Mouse (Mus musculus) CH12.LX (cell line): ENCODE measurements around the gene Tmem191c.

ENCODE experiments used
- CTCF ChIP-seq, 2 experiments: IDR thresholded peaks in 1 of 2; conservative IDR thresholded peaks in 1 of 2; 2 replicates each; pipeline ENCODE4 v1.5.1; 2011 to 2012; ENCODE audit warnings: low read depth in 2 of 2, low read length in 2 of 2, improper control_type of control experiment in 1 of 2, inconsistent platforms in 1 of 2, mild to moderate bottlenecking in 1 of 2, moderate library complexity in 1 of 2
- RCOR1 ChIP-seq: conservative IDR thresholded peaks from 2 replicates; pipeline ENCODE4 v1.6.1; 2012; ENCODE audit warnings: low read depth, mild to moderate bottlenecking, inconsistent platforms, low read length, improper control_type of control experiment

DNA sequence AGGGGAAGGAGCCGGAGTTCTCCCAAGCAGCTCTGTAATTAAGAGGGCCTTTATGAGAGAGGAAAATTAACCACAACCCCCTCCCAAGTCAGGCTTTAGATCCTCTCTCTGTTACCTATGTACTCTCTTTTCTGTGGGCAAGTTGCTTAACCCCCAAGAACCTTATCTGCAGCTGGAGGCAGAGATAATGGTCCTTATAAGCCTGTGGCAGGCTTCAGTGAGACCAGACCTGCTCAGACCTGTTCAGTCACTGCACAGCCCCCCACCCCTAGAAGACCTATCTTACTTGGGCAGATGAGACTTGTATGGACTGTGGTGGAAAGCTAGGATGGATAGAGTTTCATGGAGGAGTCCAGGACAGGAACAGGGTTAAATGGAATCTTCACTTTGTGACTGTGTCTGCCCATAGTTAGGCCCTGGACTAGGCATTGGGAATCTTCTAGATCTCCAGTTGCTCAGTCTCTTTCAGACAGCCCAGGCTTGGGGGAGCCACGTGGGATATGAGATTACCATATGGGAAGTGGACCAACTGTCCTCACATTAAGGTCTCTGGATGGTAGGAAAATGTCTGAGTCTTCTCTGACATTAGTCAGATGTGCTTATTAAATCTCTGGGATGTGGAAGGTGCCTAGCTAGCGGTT is 23.7 kb upstream of the Tmem191c start:
- TF ChIP-seq RCOR1 (no peak), CTCF (conservative IDR thresholded peaks at IDR 0.05 in 1 of 2, IDR thresholded peaks at IDR 0.05 in 1 of 2; ENCODE audit: low read depth in 2 of 2, low read length in 2 of 2) (no peak)
